Mouse (Mus musculus): Measurements from ENCODE around the gene 5430419D17Rik.

Gene 5430419D17Rik

GRCm38 (mm10) chr7:131174121-131174520 is at the start of gene 5430419D17Rik:
TSS of gene 5430419D17Rik (plus strand) at chr7:131174402.
- DNase-seq, result no peak

- no peak for DNase-seq
These were observed 44.2 kb upstream of the 5430419D17Rik start for GRCm38 (mm10) chr7:131130021-131130420.

GRCm38 (mm10) chr7:131133181-131133580 is 41.0 kb upstream of the 5430419D17Rik start:
- no peak for DNase-seq

GRCm38 (mm10) chr7:131146214-131146613 is 28.0 kb upstream of the 5430419D17Rik start, which contains the start of gene 4933402N03Rik:
TSS of gene 4933402N03Rik (minus strand) at chr7:131146314.
- no peak for DNase-seq

- DNase-seq, result no peak
These were observed 24.0 kb upstream of the 5430419D17Rik start for GRCm38 (mm10) chr7:131150179-131150578.

GRCm38 (mm10) chr7:131153044-131153443 is 21.2 kb upstream of the 5430419D17Rik start:
- DNase-seq, result peak; percentile 4 to 29

GRCm38 (mm10) chr7:131162251-131162650 is 12.0 kb upstream of the 5430419D17Rik start:
- DNase-seq, result no peak

GRCm38 (mm10) chr7:131167771-131168170 is 6.4 kb upstream of the 5430419D17Rik start:
- DNase-seq, result no peak

- DNase-seq, result no peak
These were observed 5.1 kb upstream of the 5430419D17Rik start for GRCm38 (mm10) chr7:131169099-131169498.

GRCm38 (mm10) chr7:131182685-131183084 is 8.5 kb downstream of the 5430419D17Rik start:
- DNase-seq, result peak; percentile 40 to 50

GRCm38 (mm10) chr7:131184339-131184738 is 10.1 kb downstream of the 5430419D17Rik start:
- DNase-seq, result no peak

GRCm38 (mm10) chr7:131187047-131187446 is 12.8 kb downstream of the 5430419D17Rik start:
- peak; percentile 17 to 52 for DNase-seq

GRCm38 (mm10) chr7:131187996-131188395 is 13.8 kb downstream of the 5430419D17Rik start:
- no peak for DNase-seq

GRCm38 (mm10) chr7:131223086-131223485 is 48.9 kb downstream of the 5430419D17Rik start:
- no peak for DNase-seq

GRCm38 (mm10) chr7:131236091-131236490 is 61.9 kb downstream of the 5430419D17Rik start:
- no peak for DNase-seq

GRCm38 (mm10) chr7:131244993-131245392 is 70.8 kb downstream of the 5430419D17Rik start:
- DNase-seq, result no peak

GRCm38 (mm10) chr7:131256841-131257240 is 82.6 kb downstream of the 5430419D17Rik start:
- peak in 1 of 2 experiments; percentile 21 for DNase-seq

- DNase-seq, result no peak
These were observed 83.1 kb downstream of the 5430419D17Rik start for GRCm38 (mm10) chr7:131257309-131257708.

- no peak for DNase-seq
These were observed 86.7 kb downstream of the 5430419D17Rik start for GRCm38 (mm10) chr7:131260946-131261345.

- DNase-seq, result no peak
These were observed 90.0 kb downstream of the 5430419D17Rik start for GRCm38 (mm10) chr7:131264251-131264650.

GRCm38 (mm10) chr7:131265851-131266250 is 91.6 kb downstream of the 5430419D17Rik start:
- DNase-seq, result no peak

GRCm38 (mm10) chr7:131297151-131297550 is 122.9 kb downstream of the 5430419D17Rik start:
- peak in 1 of 2 experiments; percentile 6 for DNase-seq

- DNase-seq, result peak in 1 of 2 experiments; percentile 29
These were observed 129.1 kb downstream of the 5430419D17Rik start for GRCm38 (mm10) chr7:131303340-131303739.

GRCm38 (mm10) chr7:131306733-131307132 is 132.5 kb downstream of the 5430419D17Rik start:
- no peak for DNase-seq

GRCm38 (mm10) chr7:131314493-131314892 is 140.3 kb downstream of the 5430419D17Rik start:
- no peak for DNase-seq

All from lung, postnatal 4 days (tissue).